Mouse (Mus musculus) liver, adult 2 months (tissue): ENCODE measurements around the gene Polr2j. TPM values are rescaled to one million over a fixed set of nuclear protein-coding genes. Genes with fewer than 3 reads are reported as not detected.

ENCODE experiments used
- DNase-seq: peaks from one replicate; pipeline ENCODE4 v3.0.0-alpha.2; 2011; ENCODE audit warnings: low read depth, low spot score; ENCODE audit errors: extremely low read depth
- H3K27ac ChIP-seq: fragments of 200-500 bp; replicated peaks from 2 replicates; pipeline ENCODE4 v1.5.1; 2012; ENCODE audit warnings: low read depth, mild to moderate bottlenecking, control low read depth, inconsistent platforms, low read length; ENCODE audit not compliant: insufficient read depth
- H3K27me3 ChIP-seq: fragments of 200-500 bp; 2 replicates; pipeline ENCODE4 v1.6.1; 2012; ENCODE audit warnings: mild to moderate bottlenecking, moderate library complexity, low read length, inconsistent platforms; ENCODE audit not compliant: control insufficient read depth, insufficient read depth
- H3K36me3 ChIP-seq: fragments of 200-500 bp; 2 replicates; pipeline ENCODE4 v1.6.1; 2012; ENCODE audit warnings: low read length, inconsistent platforms; ENCODE audit not compliant: control insufficient read depth, insufficient read depth
- H3K4me1 ChIP-seq: fragments of 200-500 bp; 2 replicates; pipeline ENCODE4 v1.6.1; 2011; ENCODE audit warnings: low read length; ENCODE audit not compliant: control insufficient read depth, insufficient read depth
- H3K4me3 ChIP-seq: fragments of 200-500 bp; 2 replicates; pipeline ENCODE4 v1.5.1; 2011; ENCODE audit warnings: low read depth, mild to moderate bottlenecking, control low read depth, low read length, moderate library complexity; ENCODE audit not compliant: insufficient read depth
- H3K79me2 ChIP-seq: fragments of 200-500 bp; 2 replicates; pipeline ENCODE4 v1.6.1; 2012; ENCODE audit warnings: inconsistent platforms, mild to moderate bottlenecking, low read length, moderate library complexity; ENCODE audit not compliant: control insufficient read depth, insufficient read depth
- H3K9ac ChIP-seq: fragments of 200-500 bp; 2 replicates; pipeline ENCODE4 v1.6.1; 2012; ENCODE audit warnings: low read depth, mild to moderate bottlenecking, control low read depth, inconsistent platforms, low read length
- CTCF ChIP-seq: fragments of 200-500 bp; IDR thresholded peaks from 2 replicates; pipeline ENCODE4 v1.5.1; 2011; ENCODE audit warnings: low read depth, low read length, control low read depth
- POLR2A ChIP-seq: fragments of 200-500 bp; IDR thresholded peaks from 2 replicates; pipeline ENCODE4 v1.6.1; 2011; ENCODE audit warnings: low read length, control low read depth; ENCODE audit not compliant: insufficient read depth; ENCODE audit errors: extremely low read depth
- WGBS: fragments of 180-500 bp; shearing (Covaris S2); methylation state at CpG from one replicate; pipeline ENCODE4 v1.1.7; 2018; 5-methylcytosine and 5-hydroxymethylcytosine counted together
- polyA plus RNA-seq: library from polyadenylated mRNA; depleted of rRNA; stranded (reverse); fragments of >200 nt; gene quantifications from 2 replicates; pipeline ENCODE4 v1.2.3, GENCODE M21; 2012
- total RNA-seq: library from RNA; depleted of rRNA; stranded (reverse); fragments of >200 nt; gene quantifications from 2 replicates; pipeline ENCODE4 v1.2.3, GENCODE M21; 2014

Polr2j gene
- total and polyA plus RNA-seq, 2 experiments, result 36.1 to 46.1 TPM

DNA sequence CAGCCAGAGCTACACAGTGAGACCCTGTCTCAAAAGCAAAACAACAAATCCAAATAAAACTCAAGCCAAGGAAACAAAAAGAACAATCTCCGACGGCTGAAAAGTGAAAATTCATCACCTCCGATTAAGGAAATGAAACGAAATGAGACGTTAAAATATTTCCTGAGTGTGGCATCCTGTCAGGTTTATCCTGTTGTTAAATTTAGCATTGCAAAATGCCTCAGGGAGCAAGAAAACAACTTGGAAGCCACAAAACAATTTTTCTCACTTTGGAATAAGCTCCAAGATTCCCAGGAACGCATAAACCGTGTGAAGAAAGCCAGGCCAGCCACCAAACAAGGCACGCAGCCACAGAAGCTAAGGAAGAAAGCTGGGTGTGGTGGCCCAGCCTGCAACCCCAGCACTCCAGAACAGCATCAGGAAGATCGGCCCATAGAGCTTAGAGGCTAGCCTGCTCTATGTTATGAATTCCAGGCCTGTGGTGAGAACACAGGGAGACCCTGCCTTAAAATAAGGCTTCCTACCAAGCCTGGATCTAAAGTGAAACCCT is 39.4 kb upstream of the Polr2j start:
- Histone ChIP-seq H3K36me3 (no peaks in the 10 kb centered on the region), H3K9ac (no peak overlapping the region; the same call in 1 of the 2 replicates), H3K4me1 (no peaks in the 10 kb centered on the region), H3K27me3 (no peaks in the 10 kb centered on the region), H3K4me3 (no peak overlapping the region), H3K79me2 (no peaks in the 10 kb centered on the region), H3K27ac (peak overlapping the region; percentile 60)
- no peak for TF ChIP-seq CTCF
- no peak for TF ChIP-seq POLR2A
- DNase-seq, result no peak
- WGBS, result 71% methylated on average over 9 of the region's 9 CpGs

DNA sequence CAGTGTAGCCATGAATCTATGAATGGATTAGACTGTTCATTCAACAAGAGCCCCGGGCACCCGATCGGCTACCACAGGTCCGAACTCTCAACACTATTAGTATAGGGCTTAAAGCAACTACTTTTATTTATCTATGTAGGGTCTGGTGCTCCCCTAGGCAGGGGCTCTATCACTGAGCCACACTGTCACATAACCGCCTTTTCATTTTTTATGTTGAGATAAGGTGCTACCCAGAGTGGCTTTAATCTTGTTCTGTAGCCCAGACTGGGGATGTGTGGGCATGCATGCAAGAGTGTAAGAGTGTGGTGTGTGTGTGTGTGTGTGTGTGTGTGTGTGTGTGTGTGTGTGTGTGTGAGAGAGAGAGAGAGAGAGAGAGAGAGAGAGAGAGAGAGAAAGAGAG is 38.3 kb upstream of the Polr2j start:
- WGBS, result 97% methylated on average over 5 of the region's 5 CpGs
- H3K27ac ChIP-seq, result no peak overlapping the region
- no peaks in the 10 kb centered on the region for H3K79me2 ChIP-seq
- H3K9ac ChIP-seq, result no peak overlapping the region
- no peaks in the 10 kb centered on the region for H3K36me3 ChIP-seq
- no peak overlapping the region for H3K4me3 ChIP-seq
- no peaks in the 10 kb centered on the region for H3K27me3 ChIP-seq
- TF ChIP-seq POLR2A (no peak), CTCF (no peak)
- no peak for DNase-seq
- H3K4me1 ChIP-seq, result no peaks in the 10 kb centered on the region

DNA sequence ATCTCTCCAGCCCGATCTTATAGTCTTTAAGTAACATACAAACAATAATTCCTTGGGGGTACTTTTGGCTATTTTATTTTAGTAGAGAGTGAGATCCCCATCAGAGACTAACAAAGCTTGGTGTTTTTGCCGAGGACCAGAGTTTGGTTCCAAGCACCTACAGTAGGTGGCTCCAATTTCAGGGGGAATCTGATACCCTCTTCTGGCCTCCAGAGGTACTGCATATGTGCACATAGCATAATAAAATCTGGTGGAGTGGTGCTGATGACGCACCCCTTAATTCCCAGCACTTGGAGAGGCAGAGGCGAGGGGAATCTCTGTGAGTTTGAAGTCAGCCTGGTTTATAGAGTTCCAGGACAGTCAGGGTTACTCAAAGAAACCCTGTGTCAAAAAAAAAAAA is 34.1 kb upstream of the Polr2j start:
- WGBS, result 88% methylated on average over 4 of the region's 4 CpGs

DNA sequence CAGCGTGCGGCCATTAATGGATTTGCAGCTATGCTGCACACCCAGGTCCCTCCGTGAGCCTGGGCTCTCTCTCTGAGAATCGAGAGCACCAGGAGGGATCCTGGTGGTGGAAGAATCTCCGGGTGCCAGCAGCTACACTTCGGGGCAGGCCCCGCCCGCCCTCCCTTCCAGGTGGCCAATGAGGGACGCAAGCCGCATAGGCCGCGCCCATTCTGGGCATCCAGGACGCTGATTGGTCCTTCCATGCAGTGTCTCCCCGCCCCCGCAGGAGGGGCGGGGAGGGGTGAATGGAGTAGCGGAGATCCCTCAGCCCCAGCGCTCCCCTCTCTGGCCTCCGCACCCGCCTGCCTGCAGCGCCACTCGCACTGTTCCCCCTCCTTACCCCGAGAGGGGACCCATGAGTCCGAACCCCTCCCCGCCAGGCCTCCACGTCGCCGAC is 32.7 kb upstream of the Polr2j start, which contains the start of gene Rasa4:
TSS of gene Rasa4 (plus strand) at position 248 of the 439 bp plus-strand sequence.
- Histone ChIP-seq H3K9ac (peak within 1 kb of the TSS; percentile 76), H3K27me3 (0 out of 2 replicates have a peak, but pooled peaks cover 6% of the 10 kb centered on the region), H3K4me3 (peak within 1 kb of the TSS; percentile 75), H3K36me3 (no peaks in the 10 kb centered on the region), H3K79me2 (no peaks in the 10 kb centered on the region), H3K4me1 (peaks cover 2% of the 10 kb centered on the region), H3K27ac (no peak within 1 kb of the TSS)
- peak; percentile 64 for DNase-seq
- WGBS, result under 1% methylated on average over 28 of the region's 28 CpGs
- no peak for TF ChIP-seq CTCF
- TF ChIP-seq POLR2A, result no peak

More for the DNA sequence above, 34.1 kb upstream of the Polr2j start:
- TF ChIP-seq POLR2A (no peak), CTCF (no peak)
- H3K4me1 ChIP-seq, result peaks cover 2% of the 10 kb centered on the region
- H3K9ac ChIP-seq, result no peak overlapping the region
- H3K27me3 ChIP-seq, result 0 out of 2 replicates have a peak, but pooled peaks cover 6% of the 10 kb centered on the region
- H3K27ac ChIP-seq, result no peak overlapping the region
- no peaks in the 10 kb centered on the region for H3K79me2 ChIP-seq
- H3K36me3 ChIP-seq, result no peaks in the 10 kb centered on the region
- DNase-seq, result no peak
- H3K4me3 ChIP-seq, result no peak overlapping the region

DNA sequence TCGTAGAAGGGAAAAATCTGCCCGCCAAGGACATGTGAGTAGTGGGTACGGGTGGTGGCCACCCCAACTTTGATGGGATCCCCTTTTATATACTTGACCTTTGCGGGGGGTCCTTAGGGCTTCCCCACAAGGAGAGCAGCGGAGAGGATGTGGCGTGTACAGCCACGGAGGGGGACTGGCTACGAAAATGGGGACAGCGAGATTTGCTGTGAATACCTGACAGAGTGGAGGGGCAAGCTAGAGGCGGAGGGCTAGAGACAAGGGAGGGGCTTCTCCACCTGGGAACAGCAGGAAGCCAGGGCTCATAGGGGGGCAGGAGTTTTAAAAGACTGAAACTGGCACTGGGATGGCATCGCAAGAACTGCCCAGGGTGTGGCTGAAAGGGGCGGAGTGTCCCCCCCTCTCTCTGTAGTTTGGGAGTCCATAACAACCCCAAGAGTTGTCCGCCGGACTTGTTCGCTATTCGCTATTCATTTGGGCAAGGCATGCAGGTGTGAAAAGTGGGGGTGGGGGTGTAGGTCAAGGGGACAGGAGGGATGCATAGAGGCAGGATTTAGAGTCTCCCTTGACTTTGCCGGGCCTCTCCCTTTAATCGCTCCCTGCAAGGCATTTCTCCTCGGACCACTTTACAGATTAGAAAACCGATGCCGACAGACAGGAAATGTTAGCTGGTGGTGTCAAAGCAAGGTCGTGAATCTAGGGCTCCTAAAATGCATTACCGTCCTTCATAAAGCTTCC is 32.1 kb upstream of the Polr2j start:
- WGBS, result 5% methylated on average over 23 of the region's 23 CpGs
- no peak for TF ChIP-seq CTCF
- no peak for TF ChIP-seq POLR2A
- no peak for DNase-seq
- Histone ChIP-seq H3K27me3 (0 out of 2 replicates have a peak, but pooled peaks cover 6% of the 10 kb centered on the region), H3K4me1 (peaks cover 2% of the 10 kb centered on the region), H3K4me3 (peak overlapping the region; percentile 75), H3K27ac (no peak overlapping the region), H3K9ac (peak overlapping the region; percentile 76), H3K79me2 (no peaks in the 10 kb centered on the region), H3K36me3 (no peaks in the 10 kb centered on the region)
